ENCODE assay signal across 22 mouse cellular contexts in genomic region chr5:8947423-8948110, GRCm38 (mm10). TPM values are rescaled to one million over a fixed set of nuclear protein-coding genes. Genes with fewer than 3 reads are reported as not detected.
DNase-seq lines count a peak whose midpoint lies in the region; ATAC-seq and TF ChIP-seq lines count a peak whose summit lies in the region.
"Had no signal": no experiment of that assay in that cellular context is flagged by ENCODE, and none has a peak within 500 bp of the region (broad histone marks: within the 10 kb centered on the region; RNA-seq: fewer than 3 reads in every experiment).

No protein-coding gene starts in this region.

- no peak for DNase-seq in kidney, postnatal 0 days (ENCODE audit: low spot score)
- DNase-seq in kidney, postnatal 4 days: no peak
- DNase-seq in brain, embryonic 14.5 days (ENCODE audit: low read depth): peak; percentile 3
- peak; percentile 33 for DNase-seq in retina, embryonic 14.5 days (ENCODE audit: low spot score)
- DNase-seq in stomach, postnatal 0 days (ENCODE audit: low spot score): no peak
- DNase-seq in frontal cortex, postnatal 25 days (ENCODE audit: low spot score in 2 of 2): no peak
- DNase-seq: adrenal gland, postnatal 25 days; cerebellum, adult 11 months; cerebellum, postnatal 10 days; gastrocnemius, postnatal 36 days; heart, postnatal 4 days; thymus, adult 2 months had no signal

- no peak for TF ChIP-seq POLR2A in brain, embryonic 14.5 days (IDR thresholded peaks at IDR 0.05; ENCODE audit: borderline replicate concordance, extremely low read depth, insufficient read depth, insufficient read length, poor library complexity, severe bottlenecking)

- H3K36me3 ChIP-seq in kidney, postnatal 0 days (ENCODE audit: insufficient read depth, low read length): no peaks in the 10 kb centered on the region
- no peaks in the 10 kb centered on the region for H3K36me3 ChIP-seq in intestine, postnatal 0 days (ENCODE audit: control insufficient read depth, insufficient read depth)
- H3K36me3 ChIP-seq in stomach, postnatal 0 days (ENCODE audit: control insufficient read depth, insufficient read depth, low read length): no peaks in the 10 kb centered on the region
- H3K36me3 ChIP-seq: forebrain, embryonic 10.5 days; heart, embryonic 10.5 days; hindbrain, embryonic 15.5 days; kidney, embryonic 15.5 days; neural tube, embryonic 12.5 days had no signal

- H3K27me3 ChIP-seq in kidney, postnatal 0 days (ENCODE audit: insufficient read depth, low read length): no peaks in the 10 kb centered on the region
- no peaks in the 10 kb centered on the region for H3K27me3 ChIP-seq in intestine, postnatal 0 days (replicated peaks; ENCODE audit: control insufficient read depth, insufficient read depth, low read length)
- H3K27me3 ChIP-seq in stomach, postnatal 0 days (ENCODE audit: control insufficient read depth, insufficient read depth, low read length): no peaks in the 10 kb centered on the region
- H3K27me3 ChIP-seq: hindbrain, embryonic 15.5 days; kidney, embryonic 15.5 days; neural tube, embryonic 12.5 days had no signal

- 53% methylated on average over 4 of the region's 4 CpGs for WGBS in kidney, postnatal 0 days
- WGBS in intestine, postnatal 0 days: 63% methylated on average over 4 of the region's 4 CpGs
- WGBS in stomach, postnatal 0 days: 70% methylated on average over 4 of the region's 4 CpGs

- TF ChIP-seq EP300 in stomach, postnatal 0 days (optimal IDR thresholded peaks at IDR 0.05): no peak

- TF ChIP-seq CTCF in kidney, postnatal 0 days (IDR thresholded peaks at IDR 0.05; ENCODE audit: low read depth): no peak
- no peak for TF ChIP-seq CTCF in brain, embryonic 14.5 days (IDR thresholded peaks at IDR 0.05; ENCODE audit: borderline replicate concordance, extremely low read depth, insufficient read depth, insufficient read length)
- no peak for TF ChIP-seq CTCF in intestine, postnatal 0 days (IDR thresholded peaks at IDR 0.05; ENCODE audit: low read depth)
- no peak for TF ChIP-seq CTCF in stomach, postnatal 0 days (IDR thresholded peaks at IDR 0.05; ENCODE audit: low read depth)

- no peaks in the 10 kb centered on the region for H3K4me1 ChIP-seq in kidney, postnatal 0 days (replicated peaks; ENCODE audit: insufficient read depth, low read length)
- H3K4me1 ChIP-seq in intestine, postnatal 0 days (replicated peaks; ENCODE audit: control insufficient read depth, insufficient read depth, low read length): no peaks in the 10 kb centered on the region
- no peaks in the 10 kb centered on the region for H3K4me1 ChIP-seq in stomach, postnatal 0 days (replicated peaks; ENCODE audit: control insufficient read depth, insufficient read depth)
- H3K4me1 ChIP-seq: forebrain, embryonic 10.5 days; heart, embryonic 10.5 days; hindbrain, embryonic 15.5 days; kidney, embryonic 15.5 days; neural tube, embryonic 12.5 days had no signal

- H3K27ac ChIP-seq in kidney, postnatal 0 days: no peak overlapping the region
- H3K27ac ChIP-seq in intestine, postnatal 0 days (ENCODE audit: low read depth, low read length): no peak overlapping the region
- H3K27ac ChIP-seq in stomach, postnatal 0 days (replicated peaks): no peak overlapping the region
- H3K27ac ChIP-seq: forebrain, embryonic 10.5 days; heart, embryonic 10.5 days; hindbrain, embryonic 15.5 days; kidney, embryonic 15.5 days; left cerebral cortex, adult 2 months; macrophage; neural tube, embryonic 12.5 days had no signal

- H3K9ac ChIP-seq in kidney, postnatal 0 days (ENCODE audit: low read depth, low read length): no peak overlapping the region
- no peak overlapping the region for H3K9ac ChIP-seq in intestine, postnatal 0 days (ENCODE audit: low read depth, low read length)
- no peak overlapping the region for H3K9ac ChIP-seq in stomach, postnatal 0 days (ENCODE audit: low read length)
- H3K9ac ChIP-seq: hindbrain, embryonic 15.5 days; kidney, embryonic 15.5 days; neural tube, embryonic 12.5 days had no signal

- ATAC-seq in kidney, postnatal 0 days (replicated peaks; ENCODE audit: low FRiP score, low read depth): 0 out of 2 replicates have a peak, but pooled peaks have one; percentile 43
- ATAC-seq in intestine, postnatal 0 days: peak; percentile 54; the same call in 1 of the 2 replicates
- no peak for ATAC-seq in stomach, postnatal 0 days (ENCODE audit: low FRiP score, low TSS enrichment)
- ATAC-seq: CD4-positive, CD25-positive, alpha-beta regulatory T cell, adult 4 months; forebrain, embryonic 16.5 days had no signal

- no peak overlapping the region for H3K4me3 ChIP-seq in kidney, postnatal 0 days (replicated peaks; ENCODE audit: low read depth, low read length)
- no peak overlapping the region for H3K4me3 ChIP-seq in intestine, postnatal 0 days (ENCODE audit: low read depth, low read length)
- no peak overlapping the region for H3K4me3 ChIP-seq in stomach, postnatal 0 days (ENCODE audit: low read depth, low read length)
- H3K4me3 ChIP-seq: forebrain, embryonic 10.5 days; heart, embryonic 10.5 days; hindbrain, embryonic 15.5 days; kidney, embryonic 15.5 days; left cerebral cortex, adult 2 months; neural tube, embryonic 12.5 days had no signal

- H3K9me3 ChIP-seq in kidney, postnatal 0 days (replicated peaks; ENCODE audit: low read length): no peaks in the 10 kb centered on the region
- no peaks in the 10 kb centered on the region for H3K9me3 ChIP-seq in intestine, postnatal 0 days (ENCODE audit: control insufficient read depth)
- H3K9me3 ChIP-seq in stomach, postnatal 0 days (ENCODE audit: control insufficient read depth, low read length): no peaks in the 10 kb centered on the region
- H3K9me3 ChIP-seq: forebrain, embryonic 10.5 days; heart, embryonic 10.5 days; hindbrain, embryonic 15.5 days; kidney, embryonic 15.5 days; neural tube, embryonic 12.5 days had no signal

- no peak overlapping the region for H3K4me2 ChIP-seq in kidney, postnatal 0 days (ENCODE audit: low read length)
- no peak overlapping the region for H3K4me2 ChIP-seq in intestine, postnatal 0 days (replicated peaks; ENCODE audit: low read depth)
- no peak overlapping the region for H3K4me2 ChIP-seq in stomach, postnatal 0 days (replicated peaks; ENCODE audit: low read depth)
- H3K4me2 ChIP-seq: hindbrain, embryonic 15.5 days; kidney, embryonic 15.5 days; neural tube, embryonic 12.5 days had no signal

RNA-seq across cellular contexts. Expression of gene Crot, which starts 49.6 kb away (rescaled TPM):
- polyA plus RNA-seq in kidney, postnatal 0 days (2015; fragmentation: Nextera tagmentation; extraction: Ambion mirVana): 70.0 and 72.9 TPM in 2 replicates
- 12.8 and 13.7 TPM in 2 replicates for polyA plus RNA-seq in brain, embryonic 14.5 days (2012; rRNA removed)
- 133 and 135 TPM in 2 replicates for polyA plus RNA-seq in intestine, postnatal 0 days (2015; fragmentation: Nextera tagmentation; extraction: Ambion mirVana)
- polyA plus RNA-seq in stomach, postnatal 0 days (2015; fragmentation: Nextera tagmentation; extraction: Ambion mirVana): 95.4 and 99.6 TPM in 2 replicates

RNA-seq across cellular contexts. Expression of gene Abcb4, which starts 54.0 kb away (rescaled TPM):
- 0.11 and 0.16 TPM in 2 replicates for polyA plus RNA-seq in kidney, postnatal 0 days (2015; fragmentation: Nextera tagmentation; extraction: Ambion mirVana)
- 0.34 and 0.45 TPM in 2 replicates for polyA plus RNA-seq in brain, embryonic 14.5 days (2012; rRNA removed)
- polyA plus RNA-seq in intestine, postnatal 0 days (2015; fragmentation: Nextera tagmentation; extraction: Ambion mirVana): 0.20 and 0.23 TPM in 2 replicates
- 0.21 and 0.23 TPM in 2 replicates for polyA plus RNA-seq in stomach, postnatal 0 days (2015; fragmentation: Nextera tagmentation; extraction: Ambion mirVana)

Comparison
In these comparisons a context has a peak if more than half of its experiments do, and no peak if none do; other contexts are left out.
1. DNase-seq: peak in brain, embryonic 14.5 days (single experiment) and retina, embryonic 14.5 days (single experiment); none in kidney, postnatal 0 days (single experiment), kidney, postnatal 4 days (0 of 2), stomach, postnatal 0 days (single experiment) and frontal cortex, postnatal 25 days (0 of 2).